Mouse (Mus musculus): ENCODE results near the gene Gripap1.

The Gripap1 gene

DNA sequence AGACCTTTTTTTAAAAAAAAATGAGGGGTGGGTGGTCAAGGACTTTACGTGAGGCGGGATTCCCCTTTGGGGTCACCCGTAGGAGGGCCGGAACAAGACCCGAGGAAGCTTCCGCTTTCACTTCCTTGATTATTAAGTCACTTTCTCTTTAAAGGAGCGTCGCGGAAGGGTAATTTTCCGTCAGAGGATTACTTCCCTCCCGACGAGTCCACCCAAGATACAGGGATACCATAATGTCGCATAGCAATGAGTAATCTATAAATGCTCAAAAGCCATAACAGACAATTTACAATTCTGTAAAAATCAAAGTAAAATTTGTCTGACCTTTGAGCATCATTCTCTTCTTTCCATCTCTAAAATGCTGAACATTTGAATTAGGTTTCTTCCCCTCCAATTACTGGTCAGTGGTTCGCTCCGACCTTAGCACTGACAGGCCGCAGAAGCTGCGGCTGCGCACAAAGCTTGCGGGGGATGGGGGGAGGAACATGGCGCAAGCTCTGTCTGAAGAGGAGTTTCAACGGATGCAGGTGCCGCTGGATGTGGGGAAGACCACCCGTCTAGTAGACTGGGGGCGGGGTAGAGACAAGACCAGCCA is at the start of gene Gripap1:
TSS of gene Gripap1 (plus strand) at position 224 of the 595 bp plus-strand sequence.
- DNase-seq (ENCODE audit: low read depth) = peak; percentile 92

DNA sequence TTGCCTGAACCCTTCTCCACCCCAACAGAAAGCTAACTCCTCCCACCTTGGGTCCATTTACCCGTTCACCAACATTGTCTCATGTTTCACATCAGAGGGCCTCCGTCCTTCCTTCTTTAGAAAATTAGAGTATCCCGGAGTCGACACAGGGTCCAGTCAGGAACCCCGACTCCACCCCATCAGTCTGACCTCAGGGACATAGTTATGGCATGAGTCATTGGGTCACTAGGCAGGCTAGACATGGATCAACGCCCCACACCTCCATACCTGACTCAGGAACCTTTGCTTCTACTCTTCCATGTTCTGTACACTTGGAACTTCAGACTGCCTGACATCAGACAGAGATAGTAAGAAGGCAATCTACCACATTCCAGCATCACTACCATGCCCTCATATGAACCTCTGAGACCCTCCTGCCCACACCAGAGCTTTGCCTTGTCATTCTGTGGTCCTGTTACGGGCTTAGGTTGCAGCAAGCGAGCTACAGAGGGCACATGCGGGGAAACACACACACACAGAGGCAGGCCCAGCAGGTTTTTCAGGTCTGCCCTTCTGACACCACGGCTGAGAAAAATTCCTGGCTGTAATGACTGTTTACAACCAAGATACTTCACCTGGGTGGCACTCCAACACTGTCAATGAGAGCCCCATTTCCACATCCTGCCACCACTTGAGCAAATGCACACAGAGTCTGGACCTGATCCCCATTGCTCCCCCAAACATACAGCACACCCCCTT is 49.3 kb upstream of the Gripap1 start:
- no peak for DNase-seq (ENCODE audit: low read depth)

DNA sequence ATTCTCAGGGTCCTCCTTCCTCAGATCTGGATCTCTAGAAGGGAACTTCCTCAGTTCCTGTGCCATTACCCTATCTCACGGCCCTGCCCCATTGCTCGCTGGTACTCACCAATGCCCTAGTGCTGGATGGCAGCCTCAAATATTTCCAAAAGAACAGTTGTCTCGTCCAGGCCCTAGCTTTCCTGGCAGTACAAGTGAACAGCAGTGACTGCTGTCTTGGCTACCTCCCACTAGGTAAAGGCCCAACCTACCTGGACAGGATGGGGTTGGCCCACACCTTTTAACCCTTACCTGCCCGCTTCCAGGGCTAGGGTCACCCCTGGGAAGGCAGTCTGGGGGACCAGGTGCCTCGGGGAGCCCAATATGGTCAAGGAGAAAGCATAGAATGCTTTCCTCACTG is 48.5 kb upstream of the Gripap1 start:
- no peak for DNase-seq (ENCODE audit: low read depth)

DNA sequence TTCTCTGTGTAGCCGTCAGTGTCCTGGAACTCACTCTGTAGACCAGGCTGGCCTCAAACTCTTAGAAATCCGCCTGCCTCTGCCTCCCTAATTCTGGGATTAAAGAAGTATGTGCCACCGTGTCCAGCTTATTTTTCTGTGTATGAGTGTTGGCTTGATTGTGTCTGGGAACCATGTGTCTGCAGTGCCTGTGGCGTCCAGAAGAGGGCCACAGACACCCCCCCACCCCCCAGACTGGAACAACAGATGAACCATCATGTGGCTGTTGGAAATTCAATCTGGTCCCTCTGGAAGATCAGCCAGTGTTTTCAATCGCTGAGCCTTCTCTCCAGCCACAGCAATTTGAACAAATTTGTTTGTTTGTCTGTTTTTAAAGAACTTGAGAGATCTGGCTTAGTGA is 46.1 kb upstream of the Gripap1 start:
- no peak for DNase-seq (ENCODE audit: low read depth)

DNA sequence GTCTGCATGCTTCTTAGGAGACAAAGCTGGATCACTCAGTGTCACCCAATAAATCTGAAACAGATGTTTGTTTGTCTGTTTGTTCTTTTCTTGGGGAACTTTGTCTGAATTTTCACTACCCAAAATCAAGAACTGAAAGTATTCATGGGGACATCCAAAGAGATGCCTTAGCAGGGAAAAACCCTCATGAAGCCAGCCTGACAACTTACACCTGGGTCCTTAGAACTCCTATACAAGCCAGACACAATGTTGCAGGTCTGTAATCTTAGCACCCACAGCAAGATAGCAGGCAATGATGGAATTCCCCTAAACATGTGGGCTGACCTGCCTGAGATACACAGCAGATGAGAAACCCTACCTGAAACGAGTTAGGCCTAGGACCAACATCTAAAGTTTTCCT is 44.6 kb upstream of the Gripap1 start:
- no peak for DNase-seq (ENCODE audit: low read depth)

DNA sequence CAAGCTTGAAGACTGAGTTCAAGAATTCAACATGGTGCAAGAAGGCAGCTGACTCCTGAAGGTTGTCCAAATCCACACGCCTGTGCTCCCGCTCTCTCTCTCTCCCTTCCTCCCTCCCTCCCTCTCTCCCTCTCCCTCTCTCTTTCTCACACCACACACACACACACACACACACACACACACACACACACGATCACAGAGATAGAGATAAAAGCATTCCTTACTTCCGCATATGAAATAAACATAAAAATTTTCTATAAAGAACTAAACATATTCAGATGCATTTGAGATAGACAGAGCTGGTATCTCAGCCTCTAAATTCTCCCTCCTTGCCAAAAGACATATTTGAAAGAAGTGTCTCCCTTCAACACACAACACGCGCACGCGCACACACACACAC is 44.1 kb upstream of the Gripap1 start:
- DNase-seq (ENCODE audit: low read depth) = no peak

DNA sequence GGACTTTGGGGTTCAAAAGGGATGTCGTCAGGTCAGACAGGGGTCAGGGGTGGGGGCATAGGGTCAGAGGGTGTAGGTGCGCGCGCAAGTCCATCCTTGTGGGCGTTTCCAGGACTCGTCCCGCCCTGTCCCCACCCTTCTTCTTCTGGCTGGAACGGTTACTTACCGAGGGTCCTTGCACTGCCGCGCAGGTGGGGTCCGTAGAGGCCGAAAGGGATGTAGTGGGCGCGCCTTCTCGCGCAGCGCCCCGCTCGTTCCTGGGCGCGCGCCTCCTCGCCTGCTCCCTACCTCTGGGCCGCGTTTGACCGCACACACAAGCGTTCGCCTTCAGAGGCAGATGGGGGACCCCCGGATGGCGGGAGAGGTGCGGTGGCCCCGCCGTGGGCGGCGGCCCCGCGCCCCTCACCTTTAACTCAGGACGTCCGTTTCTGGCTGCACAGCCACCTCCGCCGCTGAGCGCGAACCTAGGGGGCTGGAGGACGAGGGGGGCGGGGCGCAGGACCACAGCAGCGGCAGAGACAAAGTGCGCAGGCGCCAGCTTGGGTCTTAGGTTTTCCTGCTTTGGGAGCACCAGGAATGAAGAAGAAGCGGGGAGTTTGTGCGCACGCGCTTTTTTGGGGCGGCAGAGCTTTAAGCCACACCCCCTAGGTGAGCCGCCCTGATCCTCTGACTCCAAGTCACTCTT is 39.0 kb upstream of the Gripap1 start, which contains the start of gene Ccdc120:
TSS of gene Ccdc120 (minus strand) at position 474 of the 685 bp plus-strand sequence.
- DNase-seq (ENCODE audit: low read depth) = no peak

DNA sequence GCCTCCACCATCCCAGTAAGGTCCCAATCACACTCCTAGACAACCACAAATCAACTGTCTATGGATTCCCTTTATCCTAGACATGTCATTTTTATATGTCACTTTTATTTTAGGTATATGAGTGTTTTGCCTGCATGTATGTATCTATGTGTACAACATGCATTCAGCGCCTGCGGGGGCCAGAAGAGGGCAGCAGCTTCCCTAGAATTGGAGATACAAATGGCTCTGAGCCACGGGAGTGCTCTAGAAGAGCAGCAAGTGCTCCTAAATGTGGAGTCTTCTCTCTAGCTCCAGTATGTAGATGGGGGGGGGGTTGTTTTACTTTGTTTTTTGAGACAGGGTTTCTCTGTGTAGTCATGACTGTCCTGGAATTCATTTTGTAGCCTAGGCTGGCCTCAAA is 35.9 kb upstream of the Gripap1 start:
- peak; percentile 26 for DNase-seq (ENCODE audit: low read depth)

DNA sequence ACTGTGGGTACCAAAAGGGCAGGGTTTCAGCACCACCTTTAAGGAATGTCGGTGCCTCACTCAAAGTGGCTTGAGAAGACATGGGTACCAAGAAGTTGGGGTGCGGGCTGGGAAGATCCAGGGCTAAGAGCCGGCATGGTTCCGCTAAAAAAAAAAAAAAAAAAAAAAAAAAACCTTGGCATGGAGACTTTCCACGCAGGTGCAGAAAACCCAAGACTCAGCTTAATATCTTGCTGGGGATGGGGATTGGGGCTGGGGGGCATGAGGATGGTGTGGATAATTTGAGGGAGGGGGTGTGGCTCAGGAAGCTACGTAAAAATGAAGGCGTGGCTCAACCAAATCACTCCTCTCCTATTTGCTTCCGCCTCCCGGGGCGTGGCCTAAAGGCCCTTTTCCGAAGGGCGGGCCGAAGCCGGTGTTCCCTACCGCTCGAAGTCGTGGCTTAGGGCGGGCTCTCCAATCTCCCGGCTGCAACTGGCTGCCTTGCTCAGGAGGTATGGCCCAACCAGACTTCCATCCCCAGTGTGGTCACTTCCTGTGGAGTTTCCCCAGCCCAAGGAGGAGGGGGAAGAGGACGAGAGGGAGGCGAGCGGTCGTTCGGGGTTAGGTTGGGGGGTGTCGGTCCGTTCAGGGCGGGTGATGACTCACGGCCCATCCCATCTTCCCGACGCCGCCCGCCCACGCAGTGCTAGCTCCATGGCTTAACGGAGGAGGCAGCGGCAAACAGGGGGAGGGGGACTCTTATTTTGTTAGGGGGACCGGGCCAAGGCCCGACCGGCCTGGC is 27.2 kb upstream of the Gripap1 start, which contains the start of gene Tfe3:
TSS of gene Tfe3 (plus strand) at position 424 of the 784 bp plus-strand sequence.
- DNase-seq (ENCODE audit: low read depth) = peak; percentile 90

DNA sequence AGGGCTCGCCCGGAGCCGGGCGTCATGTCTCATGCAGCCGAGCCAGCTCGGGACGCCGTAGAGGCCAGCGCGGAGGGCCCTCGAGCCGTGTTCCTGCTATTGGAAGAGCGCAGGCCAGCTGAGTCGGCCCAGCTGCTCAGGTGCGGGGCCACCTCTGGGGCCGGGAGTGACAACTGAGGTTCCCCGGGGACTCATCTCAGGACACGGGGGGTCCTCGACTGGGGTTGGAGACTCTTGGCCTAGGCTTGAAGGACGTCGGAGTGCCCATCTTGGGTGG is 26.7 kb upstream of the Gripap1 start:
- DNase-seq (ENCODE audit: low read depth) = no peak

DNA sequence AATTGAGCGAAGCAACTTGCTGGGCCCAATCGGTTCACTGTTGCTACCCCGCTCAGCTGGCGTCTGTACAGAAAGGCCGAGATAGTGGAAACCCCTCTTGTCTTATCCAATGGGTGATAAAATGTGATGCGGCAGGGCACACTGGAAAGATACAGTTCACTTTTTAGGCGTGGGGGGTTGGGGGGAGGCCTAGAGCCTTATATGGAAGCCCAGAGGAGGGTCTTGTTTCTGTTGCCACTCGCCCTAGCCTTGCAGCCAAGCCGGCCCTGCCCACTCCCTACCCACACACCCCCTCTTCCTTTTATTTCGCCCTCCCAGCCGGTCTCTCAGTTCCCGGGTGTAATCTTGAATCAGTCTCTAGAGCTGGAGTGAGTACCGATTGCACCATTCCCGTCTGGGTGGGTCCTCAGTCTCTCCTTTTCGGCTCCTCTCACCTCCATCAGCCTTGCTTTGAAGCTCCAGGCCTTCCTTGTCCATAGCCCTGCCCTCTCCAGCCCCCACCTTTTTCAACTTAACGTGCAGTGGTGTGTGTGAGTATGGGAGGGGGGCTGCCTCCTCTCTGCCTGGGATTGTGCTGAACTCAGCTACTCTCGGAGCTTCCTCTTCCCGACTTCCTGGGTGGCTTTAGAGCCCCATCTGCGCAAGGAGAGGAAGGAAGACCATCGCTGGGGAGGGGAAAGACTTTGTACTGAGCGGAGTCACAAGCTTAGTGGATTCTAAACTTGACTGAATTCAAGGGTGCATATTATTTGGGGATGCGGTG is 25.8 kb upstream of the Gripap1 start:
- peak; percentile 36 for DNase-seq (ENCODE audit: low read depth)

DNA sequence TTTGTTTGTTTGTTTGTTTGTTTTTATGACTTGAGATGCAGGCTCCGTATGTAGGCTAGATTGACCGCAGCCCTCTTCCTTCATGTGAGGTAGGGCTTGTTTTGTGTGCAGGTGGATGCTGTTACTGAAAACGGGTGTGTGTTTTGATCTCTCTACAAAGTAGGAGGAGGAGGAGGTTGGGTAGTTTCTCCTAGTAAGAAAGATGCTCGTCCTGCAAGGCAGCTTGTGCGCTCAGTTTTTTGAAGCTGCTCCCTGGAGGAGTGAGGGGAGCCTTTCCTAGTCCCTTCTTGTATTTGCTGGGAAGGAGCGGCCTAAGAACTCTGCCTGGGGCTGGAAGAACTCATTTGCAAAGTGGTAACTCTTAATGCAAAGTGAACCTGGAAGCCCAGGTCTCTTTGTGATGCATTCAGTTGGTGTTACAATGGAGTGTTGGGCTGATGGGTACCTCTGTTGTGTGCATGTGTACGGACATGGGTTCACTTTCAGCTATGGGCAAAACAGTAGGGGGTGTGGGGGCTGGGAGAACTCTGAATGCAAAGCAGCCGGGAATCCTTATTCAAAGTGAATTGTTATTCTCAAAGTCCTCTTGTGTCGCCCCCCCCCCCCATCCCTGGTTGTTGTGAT is 24.8 kb upstream of the Gripap1 start:
- DNase-seq (ENCODE audit: low read depth) = no peak

DNA sequence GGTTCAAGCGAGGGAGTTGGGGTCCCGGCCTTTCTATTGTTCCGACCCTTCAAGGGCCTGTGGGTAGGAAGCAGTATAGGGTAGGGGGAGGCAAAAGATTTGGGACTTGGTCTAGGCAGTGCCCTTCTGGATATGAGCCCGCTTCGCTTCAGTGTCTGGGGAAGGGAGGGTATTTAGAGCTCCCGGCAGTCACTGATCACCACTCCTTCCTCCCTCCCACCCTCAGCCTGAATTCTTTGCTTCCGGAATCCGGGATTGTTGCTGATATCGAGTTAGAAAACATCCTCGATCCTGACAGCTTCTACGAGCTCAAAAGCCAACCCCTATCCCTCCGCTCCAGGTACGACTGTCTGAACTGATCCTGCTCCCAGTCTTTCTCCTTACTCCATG is 24.3 kb upstream of the Gripap1 start:
- DNase-seq (ENCODE audit: low read depth) = no peak

DNA sequence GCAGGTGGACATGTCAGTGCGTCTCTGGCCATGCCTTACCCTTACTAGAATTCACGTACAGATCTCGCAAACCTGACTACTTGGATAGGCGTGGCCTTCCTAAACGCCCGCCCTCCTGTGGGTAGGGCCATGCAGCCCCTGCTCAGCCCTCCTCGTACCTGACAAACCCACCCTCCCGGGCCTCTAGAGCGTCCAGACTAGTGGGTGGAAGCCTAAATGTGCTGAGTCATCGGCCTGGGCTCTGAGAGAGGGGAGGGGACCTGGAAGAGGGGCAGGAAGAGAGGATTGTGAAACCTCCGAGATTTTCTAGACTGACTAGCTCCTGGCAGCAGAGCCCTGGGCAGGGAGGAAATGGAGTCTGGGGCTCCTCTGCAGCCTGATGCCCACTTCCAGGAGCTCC is 23.8 kb upstream of the Gripap1 start:
- no peak for DNase-seq (ENCODE audit: low read depth)

DNA sequence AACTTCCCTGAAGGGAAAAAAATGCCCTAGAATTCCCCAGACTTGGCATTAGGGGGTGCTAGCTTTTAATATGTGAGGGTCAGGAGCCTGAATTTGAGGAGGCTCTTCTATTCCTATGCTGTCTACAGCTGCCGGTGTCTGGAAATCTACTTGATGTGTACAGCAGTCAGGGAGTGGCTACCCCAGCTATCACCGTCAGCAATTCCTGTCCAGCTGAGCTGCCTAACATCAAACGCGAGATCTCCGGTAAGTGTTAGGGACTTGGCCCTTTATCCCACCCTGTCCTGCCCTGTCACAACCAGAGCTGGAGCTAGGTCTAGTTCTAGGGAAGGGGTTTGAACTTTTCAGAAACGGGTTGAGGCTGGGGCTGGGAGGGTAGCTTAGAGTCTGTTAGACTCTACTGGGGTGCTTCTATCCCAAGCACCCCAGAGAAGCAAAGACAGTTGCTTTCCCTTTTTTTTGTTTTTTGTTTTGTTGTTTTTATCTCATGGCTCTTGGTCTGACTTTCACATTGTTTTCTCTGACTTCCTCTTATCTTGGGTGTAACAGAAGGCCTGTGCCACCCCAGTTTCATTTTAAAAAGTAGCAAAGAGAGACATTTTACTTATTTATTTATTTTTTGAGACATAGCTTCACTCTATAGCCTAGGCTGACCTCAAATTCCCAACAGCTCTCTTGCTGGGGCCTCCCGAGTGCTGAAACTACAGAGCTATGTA is 20.1 kb upstream of the Gripap1 start:
- DNase-seq (ENCODE audit: low read depth) = no peak

DNA sequence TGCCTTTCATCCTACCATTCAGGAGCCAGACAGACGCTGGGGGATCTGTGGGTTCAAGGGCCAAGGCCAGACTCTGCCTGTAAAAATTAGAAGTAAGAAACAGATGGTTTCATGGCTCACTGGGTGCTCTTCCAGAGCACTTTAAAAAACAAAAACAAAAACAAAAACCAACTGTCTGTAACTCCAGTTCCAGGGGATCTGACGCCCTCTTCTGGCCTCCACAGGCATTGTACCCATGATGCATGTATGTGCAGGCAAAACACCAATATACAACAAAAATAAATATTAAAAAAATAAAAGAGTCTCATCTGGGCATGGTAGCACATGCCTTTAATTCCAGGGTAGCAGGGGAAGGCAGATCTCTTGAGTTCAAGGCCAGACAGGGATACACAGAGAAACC is 16.8 kb upstream of the Gripap1 start:
- DNase-seq (ENCODE audit: low read depth) = peak; percentile 22

DNA sequence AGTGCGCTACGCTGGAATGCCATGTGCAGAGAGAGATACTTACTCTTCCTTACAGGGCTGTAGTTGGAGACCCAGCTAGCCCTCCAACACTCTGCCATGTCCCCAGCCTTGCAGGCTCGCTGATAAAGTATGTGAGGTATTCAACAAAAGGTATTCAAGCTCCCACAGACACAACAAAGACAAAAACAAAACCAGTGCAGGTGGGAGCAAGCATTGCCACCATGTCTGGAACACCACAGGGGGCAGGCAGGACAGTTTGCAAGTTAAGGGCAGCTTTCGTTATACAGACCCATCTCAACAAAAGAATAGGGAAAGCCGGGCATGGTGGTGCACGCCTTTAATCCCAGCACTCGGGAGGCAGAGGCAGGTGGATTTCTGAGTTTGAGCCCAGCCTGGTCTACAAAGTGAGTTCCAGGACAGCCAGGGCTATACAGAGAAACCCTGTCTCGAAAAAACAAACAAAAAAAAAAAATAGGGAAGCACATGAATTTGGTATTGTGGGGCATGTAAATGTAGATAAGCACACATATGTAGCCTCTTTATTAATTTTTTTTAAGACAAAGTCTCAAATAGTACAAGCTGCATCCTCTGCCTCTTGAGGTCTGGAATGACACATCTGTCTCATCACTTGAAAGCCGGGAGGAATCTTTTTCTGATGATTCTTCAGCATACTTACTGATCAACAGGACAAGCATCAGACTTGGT is 13.9 kb upstream of the Gripap1 start:
- no peak for DNase-seq (ENCODE audit: low read depth)

DNA sequence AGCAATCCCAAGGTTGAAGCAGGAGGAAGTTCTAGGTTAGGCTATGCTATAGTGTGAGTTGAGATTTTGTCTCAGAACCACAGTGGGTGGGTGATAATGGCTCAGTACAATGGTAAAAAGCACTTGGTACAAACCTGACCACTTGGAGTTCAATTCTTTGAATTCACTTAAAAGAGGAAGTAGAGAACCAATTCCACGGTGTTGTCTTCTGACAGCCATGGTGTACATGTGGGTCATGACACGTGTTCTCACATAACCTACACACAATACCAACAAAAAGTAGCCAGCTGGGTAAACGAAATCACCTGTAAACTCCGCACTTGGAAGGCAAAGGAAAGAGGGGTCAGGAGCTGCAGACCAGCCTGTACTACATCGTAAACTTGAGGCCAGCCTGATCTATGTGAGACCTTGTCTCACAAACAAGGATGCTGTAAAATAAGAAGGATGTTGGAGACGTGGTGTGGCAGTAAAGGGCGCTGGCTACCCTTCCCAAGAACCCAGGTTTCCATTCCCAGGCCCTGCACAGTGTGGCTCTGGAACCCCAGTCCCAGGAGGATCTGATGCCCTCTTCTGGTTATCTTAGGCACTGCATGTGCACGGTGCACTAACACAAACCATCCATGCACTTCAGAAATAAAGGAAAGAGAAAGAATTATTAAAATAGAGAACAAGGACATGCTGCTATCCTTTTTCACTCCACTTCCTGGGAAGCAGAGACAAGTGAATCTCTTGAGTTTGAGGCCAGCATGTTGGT is 13.1 kb upstream of the Gripap1 start:
- peak; percentile 66 for DNase-seq (ENCODE audit: low read depth)
